Mouse (Mus musculus) lung, postnatal 0 days (tissue): ENCODE measurements around the gene Ccdc151.

Source experiments
- CTCF ChIP-seq: IDR thresholded peaks from 2 replicates; pipeline ENCODE4 v1.5.1; 2016; ENCODE audit warnings: antibody characterized with exemption, mild to moderate bottlenecking
- EP300 ChIP-seq: IDR thresholded peaks from 2 replicates; pipeline ENCODE4 v1.6.1; 2016; ENCODE audit warnings: antibody characterized with exemption, mild to moderate bottlenecking, control low read depth

DNA sequence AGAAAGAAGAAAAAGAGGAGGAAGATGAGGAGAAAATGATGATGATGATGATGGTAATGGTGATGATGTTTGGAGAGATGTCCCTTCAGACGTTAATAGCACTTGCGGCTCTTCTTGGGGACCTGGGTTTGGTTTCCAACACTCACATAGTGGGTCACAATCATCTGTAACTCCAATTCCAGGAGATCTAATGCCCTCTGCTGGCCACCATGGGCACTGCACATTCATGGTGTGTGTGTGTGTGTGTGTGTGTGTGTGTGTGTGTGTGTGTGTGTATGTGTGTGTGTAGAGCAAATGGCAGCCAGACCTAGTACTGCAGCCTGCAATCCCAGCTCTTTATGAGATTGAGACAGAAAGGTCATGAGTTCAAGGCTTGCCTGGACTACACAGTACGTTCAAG lies 50.5 kb downstream of the Ccdc151 start:
- TF ChIP-seq CTCF (peak; percentile 61), EP300 (no peak)
